Mouse (Mus musculus): ENCODE measurements at regions not wholly inside any gene's neighbourhood (a gene's known extent, or its start where the extent isn't known, plus 50 kb on each side); places are given as distances from the start of the nearest gene placed in this dataset.

GRCm38 (mm10) chr16:51370070-51370469, 661.0 kb upstream of the Cblb start:
- TF ChIP-seq POLR2A (IDR thresholded peaks at IDR 0.05; ENCODE audit: borderline replicate concordance, insufficient read depth, low read length), result no peak
- TF ChIP-seq CTCF (IDR thresholded peaks at IDR 0.05; ENCODE audit: borderline replicate concordance, insufficient read depth, low read depth, low read length), result no peak

Measured in cerebellum, adult 2 months (tissue).